Mouse (Mus musculus) ES-E14 (cell line): Measurements from ENCODE around the gene Klhl3.

Experiments used
- HCFC1 ChIP-seq: IDR thresholded peaks from 2 replicates; pipeline ENCODE4 v1.6.1; 2012; ENCODE audit warnings: low read length, inconsistent platforms, borderline replicate concordance; ENCODE audit not compliant: insufficient read depth
- ZNF384 ChIP-seq: IDR thresholded peaks from 2 replicates; pipeline ENCODE4 v1.6.1; 2012; ENCODE audit warnings: low read depth, low read length, inconsistent platforms

DNA sequence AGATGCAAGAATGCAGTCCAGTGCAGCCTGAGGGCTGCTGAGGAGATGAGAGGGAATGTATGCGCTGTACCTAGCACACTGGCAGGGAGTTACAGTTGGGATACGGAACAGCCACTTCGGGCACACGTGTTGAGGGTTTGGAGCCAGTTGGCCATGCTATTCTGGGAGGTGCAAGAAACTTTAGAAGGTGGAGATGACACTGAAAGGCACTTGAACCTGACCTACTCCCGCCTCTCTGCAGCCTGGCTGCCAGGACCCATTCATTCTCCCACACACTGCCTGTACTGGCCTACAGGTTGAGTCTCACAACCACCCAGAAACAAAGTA lies 105.4 kb downstream of the Klhl3 start:
- TF ChIP-seq HCFC1 (no peak), ZNF384 (no peak)
